9 mouse cellular contexts compared by ENCODE assay signal in the genomic region with DNA sequence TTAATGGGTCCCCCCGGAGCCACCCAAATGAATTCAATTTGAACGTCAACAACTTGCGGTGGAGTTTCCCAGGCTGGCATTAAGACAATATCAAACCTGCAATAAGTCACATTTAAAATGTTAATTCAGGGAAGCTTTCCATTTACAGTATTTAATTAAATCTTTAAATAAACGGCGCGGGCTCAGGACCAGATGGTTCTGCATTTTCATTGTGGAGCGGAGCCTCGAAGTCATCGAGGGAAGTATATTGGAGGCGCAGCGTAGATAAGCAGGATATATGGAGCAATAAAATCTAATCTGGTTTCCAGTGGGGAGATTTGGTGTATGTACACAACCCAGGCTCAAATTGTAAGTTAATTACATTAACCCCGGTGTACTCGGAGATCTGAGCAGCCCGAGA.
DNase-seq lines count a peak whose midpoint lies in the region; ATAC-seq and TF ChIP-seq lines count a peak whose summit lies in the region.
"Had no signal": no experiment of that assay in that cellular context is flagged by ENCODE, and none has a peak within 500 bp of the region (broad histone marks: within the 10 kb centered on the region; RNA-seq: fewer than 3 reads in every experiment).

No protein-coding gene starts in this region.

- peak overlapping the region; percentile 57; the same call in 1 of the 2 replicates for H3K4me2 ChIP-seq in liver, embryonic 11.5 days
- no peak overlapping the region for H3K4me2 ChIP-seq in liver, postnatal 0 days (ENCODE audit: low read depth, low read length)
- H3K4me2 ChIP-seq in forebrain, embryonic 11.5 days (ENCODE audit: low read depth, low read length, severe bottlenecking), result peak overlapping the region; percentile 48
- H3K4me2 ChIP-seq in intestine, embryonic 15.5 days (replicated peaks), result peak overlapping the region; percentile 78
- peak overlapping the region; percentile 53 for H3K4me2 ChIP-seq in neural tube, embryonic 13.5 days

- no peak for TF ChIP-seq CTCF in liver, postnatal 0 days (IDR thresholded peaks at IDR 0.05; ENCODE audit: low read depth)
- TF ChIP-seq CTCF in cerebellum, adult 2 months (IDR thresholded peaks at IDR 0.05; ENCODE audit: borderline replicate concordance, insufficient read depth, low read depth, low read length), result no peak

- no peak for TF ChIP-seq POLR2A in cerebellum, adult 2 months (IDR thresholded peaks at IDR 0.05; ENCODE audit: borderline replicate concordance, insufficient read depth, low read length)

- H3K27ac ChIP-seq in liver, embryonic 11.5 days (ENCODE audit: low read depth, low read length), result no peak overlapping the region
- H3K27ac ChIP-seq in liver, postnatal 0 days (ENCODE audit: low read depth), result no peak overlapping the region
- H3K27ac ChIP-seq in forebrain, embryonic 11.5 days (ENCODE audit: low read depth, low read length), result no peak overlapping the region
- no peak overlapping the region for H3K27ac ChIP-seq in intestine, embryonic 15.5 days
- peak overlapping the region; percentile 82; the same call in 1 of the 2 replicates for H3K27ac ChIP-seq in neural tube, embryonic 13.5 days (replicated peaks)
- H3K27ac ChIP-seq in cerebellum, adult 2 months (ENCODE audit: insufficient read depth, low read length), result no peak overlapping the region

- ATAC-seq in liver, embryonic 11.5 days (replicated peaks; ENCODE audit: low FRiP score), result no peak
- ATAC-seq in liver, postnatal 0 days, result no peak
- no peak for ATAC-seq in forebrain, embryonic 11.5 days (replicated peaks; ENCODE audit: low FRiP score)
- 0 out of 2 replicates have a peak, but pooled peaks have one; percentile 32 for ATAC-seq in intestine, embryonic 15.5 days
- ATAC-seq in neural tube, embryonic 13.5 days (ENCODE audit: low read depth), result peak; percentile 80

- H3K4me1 ChIP-seq in liver, embryonic 11.5 days (replicated peaks; ENCODE audit: control insufficient read depth, insufficient read depth, low read length), result peaks cover 7% of the 10 kb centered on the region
- H3K4me1 ChIP-seq in liver, postnatal 0 days (ENCODE audit: insufficient read depth), result peaks cover 8% of the 10 kb centered on the region; the same call in 1 of the 2 replicates
- H3K4me1 ChIP-seq in forebrain, embryonic 11.5 days (replicated peaks; ENCODE audit: control insufficient read depth, insufficient read depth, low read length), result peaks cover 15% of the 10 kb centered on the region
- peaks cover 29% of the 10 kb centered on the region for H3K4me1 ChIP-seq in intestine, embryonic 15.5 days (replicated peaks)
- H3K4me1 ChIP-seq in neural tube, embryonic 13.5 days (replicated peaks), result peaks cover 48% of the 10 kb centered on the region
- H3K4me1 ChIP-seq in cerebellum, adult 2 months (ENCODE audit: control insufficient read depth, insufficient read depth, low read length), result peaks cover 3% of the 10 kb centered on the region; the same call in 1 of the 2 replicates

- no peak overlapping the region for H3K9ac ChIP-seq in liver, embryonic 11.5 days (ENCODE audit: low read depth, low read length)
- H3K9ac ChIP-seq in liver, postnatal 0 days (replicated peaks), result no peak overlapping the region
- H3K9ac ChIP-seq in forebrain, embryonic 11.5 days (ENCODE audit: low read length), result no peak overlapping the region
- H3K9ac ChIP-seq in intestine, embryonic 15.5 days, result no peak overlapping the region
- H3K9ac ChIP-seq in neural tube, embryonic 13.5 days, result peak overlapping the region; percentile 2; the same call in 1 of the 2 replicates

- 5% methylated on average over 14 of the region's 14 CpGs for WGBS in liver, embryonic 11.5 days
- 4% methylated on average over 14 of the region's 14 CpGs for WGBS in liver, postnatal 0 days (ENCODE audit: insufficient replicate concordance)
- WGBS in forebrain, embryonic 11.5 days, result 1% methylated on average over 14 of the region's 14 CpGs
- WGBS in intestine, embryonic 15.5 days, result 1% methylated on average over 14 of the region's 14 CpGs
- 1% methylated on average over 14 of the region's 14 CpGs for WGBS in neural tube, embryonic 13.5 days
- 11% methylated on average over 14 of the region's 14 CpGs for WGBS in cerebellum, adult 2 months

- peaks cover 70% of the 10 kb centered on the region for H3K27me3 ChIP-seq in liver, embryonic 11.5 days (replicated peaks; ENCODE audit: control insufficient read depth, insufficient read depth, low read length)
- peaks cover 40% of the 10 kb centered on the region for H3K27me3 ChIP-seq in liver, postnatal 0 days (ENCODE audit: insufficient read depth, low read length)
- peaks cover 13% of the 10 kb centered on the region; the same call in 1 of the 2 replicates for H3K27me3 ChIP-seq in forebrain, embryonic 11.5 days (ENCODE audit: control insufficient read depth, insufficient read depth, low read length)
- H3K27me3 ChIP-seq in intestine, embryonic 15.5 days (replicated peaks), result peaks cover 15% of the 10 kb centered on the region
- peaks cover 39% of the 10 kb centered on the region for H3K27me3 ChIP-seq in neural tube, embryonic 13.5 days
- H3K27me3 ChIP-seq in cerebellum, adult 2 months (ENCODE audit: control insufficient read depth, insufficient read depth, low read length), result peaks cover 1% of the 10 kb centered on the region; the same call in 1 of the 2 replicates
- H3K27me3 ChIP-seq: Patski had no signal

- H3K36me3 ChIP-seq in liver, embryonic 11.5 days (ENCODE audit: control insufficient read depth, insufficient read depth, low read length), result no peaks in the 10 kb centered on the region
- H3K36me3 ChIP-seq in liver, postnatal 0 days (replicated peaks; ENCODE audit: insufficient read depth, low read length), result no peaks in the 10 kb centered on the region
- H3K36me3 ChIP-seq in forebrain, embryonic 11.5 days (ENCODE audit: control insufficient read depth, insufficient read depth, low read length), result no peaks in the 10 kb centered on the region
- H3K36me3 ChIP-seq in intestine, embryonic 15.5 days, result no peaks in the 10 kb centered on the region
- no peaks in the 10 kb centered on the region for H3K36me3 ChIP-seq in neural tube, embryonic 13.5 days

- no peak overlapping the region for H3K4me3 ChIP-seq in liver, embryonic 11.5 days (ENCODE audit: low read depth, low read length)
- no peak overlapping the region for H3K4me3 ChIP-seq in liver, postnatal 0 days (ENCODE audit: low read depth, low read length)
- peak overlapping the region; percentile 19; the same call in 1 of the 2 replicates for H3K4me3 ChIP-seq in forebrain, embryonic 11.5 days (ENCODE audit: low read depth, low read length)
- H3K4me3 ChIP-seq in intestine, embryonic 15.5 days (replicated peaks), result no peak overlapping the region
- 0 out of 2 replicates have a peak overlapping the region, but pooled peaks have one; percentile 21 for H3K4me3 ChIP-seq in neural tube, embryonic 13.5 days
- no peak overlapping the region for H3K4me3 ChIP-seq in cerebellum, adult 2 months (replicated peaks; ENCODE audit: insufficient read depth, low read depth, low read length)

- H3K9me3 ChIP-seq in liver, embryonic 11.5 days (ENCODE audit: control insufficient read depth, low read length), result no peaks in the 10 kb centered on the region
- no peaks in the 10 kb centered on the region for H3K9me3 ChIP-seq in liver, postnatal 0 days (ENCODE audit: low read length)
- no peaks in the 10 kb centered on the region for H3K9me3 ChIP-seq in forebrain, embryonic 11.5 days (ENCODE audit: control insufficient read depth, low read length)
- no peaks in the 10 kb centered on the region for H3K9me3 ChIP-seq in intestine, embryonic 15.5 days
- H3K9me3 ChIP-seq in neural tube, embryonic 13.5 days, result no peaks in the 10 kb centered on the region

- no peak for DNase-seq in liver, embryonic 11.5 days (ENCODE audit: low spot score)
- DNase-seq in liver, postnatal 0 days, result no peak
- DNase-seq in forebrain, embryonic 11.5 days (ENCODE audit: low spot score), result no peak
- DNase-seq in cerebellum, adult 2 months, result no peak
- DNase-seq in spleen, postnatal 14 days (ENCODE audit: low spot score in 2 of 2), result no peak
- no peak for DNase-seq in adrenal gland, adult 18-20 months (ENCODE audit: low spot score in 2 of 2)

- TF ChIP-seq EP300 in liver, postnatal 0 days (IDR thresholded peaks at IDR 0.05; ENCODE audit: low read depth), result no peak

Comparison
In these comparisons a context has a peak if more than half of its experiments do, and no peak if none do; other contexts are left out.
1. ATAC-seq: peak in intestine, embryonic 15.5 days (single experiment) and neural tube, embryonic 13.5 days (single experiment); none in liver, embryonic 11.5 days (single experiment), liver, postnatal 0 days (single experiment) and forebrain, embryonic 11.5 days (single experiment).
2. H3K4me3 ChIP-seq: peak in forebrain, embryonic 11.5 days (single experiment) and neural tube, embryonic 13.5 days (single experiment); none in liver, embryonic 11.5 days (single experiment), liver, postnatal 0 days (single experiment), intestine, embryonic 15.5 days (single experiment) and cerebellum, adult 2 months (single experiment).